Mouse (Mus musculus) testis, adult 2 months (tissue): ENCODE measurements around the gene Dhrs3. TPM values are rescaled to one million over a fixed set of nuclear protein-coding genes. Genes with fewer than 3 reads are reported as not detected.

Experiments
- H3K27ac ChIP-seq: fragments of 200-500 bp; 2 replicates; pipeline ENCODE4 v1.5.1; 2012; ENCODE audit warnings: low read depth, low read length; ENCODE audit not compliant: control insufficient read depth, insufficient read depth
- H3K27me3 ChIP-seq: fragments of 200-500 bp; 2 replicates; pipeline ENCODE4 v1.6.1; 2012; ENCODE audit warnings: mild to moderate bottlenecking, low read length, moderate library complexity; ENCODE audit not compliant: control insufficient read depth, insufficient read depth
- H3K36me3 ChIP-seq: fragments of 200-500 bp; 2 replicates; pipeline ENCODE4 v1.6.1; 2012; ENCODE audit warnings: mild to moderate bottlenecking, low read length; ENCODE audit not compliant: control insufficient read depth, insufficient read depth
- H3K4me1 ChIP-seq: fragments of 200-500 bp; 2 replicates; pipeline ENCODE4 v1.6.1; 2012; ENCODE audit warnings: low read length; ENCODE audit not compliant: control insufficient read depth, insufficient read depth
- H3K4me3 ChIP-seq: fragments of 200-500 bp; 2 replicates; pipeline ENCODE4 v1.5.1; 2012; ENCODE audit warnings: low read depth, mild to moderate bottlenecking, low read length, moderate library complexity, mixed read lengths; ENCODE audit not compliant: control insufficient read depth
- CTCF ChIP-seq: fragments of 200-500 bp; IDR thresholded peaks from 2 replicates; pipeline ENCODE4 v1.5.1; 2012; ENCODE audit warnings: low read depth, mild to moderate bottlenecking, inconsistent platforms, low read length, moderate library complexity; ENCODE audit not compliant: control insufficient read depth, insufficient read depth, insufficient replicate concordance
- POLR2A ChIP-seq: fragments of 200-500 bp; IDR thresholded peaks from 2 replicates; pipeline ENCODE4 v1.6.1; 2012; ENCODE audit warnings: low read depth, mild to moderate bottlenecking, inconsistent platforms, low read length, moderate library complexity; ENCODE audit not compliant: control insufficient read depth
- polyA plus RNA-seq: library from polyadenylated mRNA; depleted of rRNA; stranded (reverse); fragments of >200 nt; gene quantifications from 2 replicates; pipeline ENCODE4 v1.2.3, GENCODE M21; 2012

Dhrs3 gene
- polyA plus RNA-seq, 1 experiment = 8.9 TPM

DNA sequence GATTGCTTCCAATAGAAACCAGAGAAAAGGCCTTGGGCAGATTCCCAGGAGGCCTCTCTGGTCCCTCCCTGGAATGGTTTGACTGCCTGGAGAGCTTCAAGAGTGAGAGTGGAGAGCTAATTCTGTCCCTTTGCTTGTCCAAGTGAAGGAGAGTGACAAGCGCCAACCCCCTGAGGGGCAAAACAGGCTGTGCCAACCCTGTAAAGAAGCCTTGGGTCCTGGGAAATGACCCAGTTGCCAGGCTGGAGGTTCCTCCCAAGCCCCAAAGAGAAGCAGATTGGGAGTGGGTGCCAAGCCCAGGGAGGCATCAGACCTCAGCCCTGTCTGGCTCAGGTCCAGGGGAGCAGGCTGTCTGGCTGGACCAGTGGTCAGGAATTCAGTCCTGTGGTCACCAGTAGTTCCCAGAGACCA, 37.2 kb downstream of the Dhrs3 start:
- no peak for TF ChIP-seq POLR2A
- Histone ChIP-seq H3K4me1 (peaks cover 3% of the 10 kb centered on the region; the same call in 1 of the 2 replicates), H3K36me3 (no peaks in the 10 kb centered on the region), H3K27ac (peak overlapping the region; percentile 44), H3K4me3 (no peak overlapping the region), H3K27me3 (no peaks in the 10 kb centered on the region)

DNA sequence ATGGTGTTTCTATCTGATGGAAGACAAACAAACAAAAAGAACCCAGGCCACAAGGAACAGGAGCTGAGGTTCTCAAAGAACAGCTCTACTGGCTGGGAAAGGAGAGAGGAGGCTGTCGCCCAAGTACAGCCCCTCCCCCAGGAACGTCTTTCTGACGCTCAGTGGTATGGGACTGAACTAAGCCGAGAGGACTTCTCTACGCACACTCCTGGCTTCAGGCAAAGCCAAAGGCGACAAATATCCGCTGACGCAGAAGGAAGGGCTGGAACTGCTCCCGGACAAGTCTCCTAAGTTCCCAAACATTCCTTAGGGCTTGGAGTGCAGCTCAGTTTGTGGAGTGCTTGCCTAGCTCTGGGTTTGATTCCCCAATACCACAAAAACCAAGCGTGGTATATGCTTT, 37.7 kb downstream of the Dhrs3 start:
- TF ChIP-seq POLR2A = no peak
- TF ChIP-seq CTCF = no peak
- Histone ChIP-seq H3K4me1 (peaks cover 3% of the 10 kb centered on the region; the same call in 1 of the 2 replicates), H3K36me3 (no peaks in the 10 kb centered on the region), H3K4me3 (no peak overlapping the region), H3K27ac (peak overlapping the region; percentile 44), H3K27me3 (no peaks in the 10 kb centered on the region)

DNA sequence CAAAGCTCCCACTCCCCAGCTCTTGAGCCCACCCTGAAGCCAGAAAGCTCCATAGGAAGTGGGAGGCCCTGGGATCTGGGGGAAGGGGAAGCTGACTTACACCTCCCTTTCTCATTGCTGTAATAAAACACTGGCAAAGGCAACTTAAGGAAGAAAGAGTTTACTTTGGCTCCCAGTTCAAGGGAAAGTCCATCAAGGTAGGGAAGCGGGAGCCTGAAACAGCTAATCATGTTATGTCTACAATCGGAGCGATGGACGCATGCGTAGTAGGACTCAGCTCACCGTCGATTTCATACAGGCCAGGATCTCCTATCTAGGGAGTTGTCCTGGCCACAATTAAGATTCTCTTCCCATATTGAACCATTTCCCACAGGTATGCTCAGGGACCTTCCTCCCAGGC, 38.5 kb downstream of the Dhrs3 start:
- Histone ChIP-seq H3K4me1 (peaks cover 3% of the 10 kb centered on the region; the same call in 1 of the 2 replicates), H3K27me3 (no peaks in the 10 kb centered on the region), H3K27ac (no peak overlapping the region), H3K36me3 (no peaks in the 10 kb centered on the region), H3K4me3 (no peak overlapping the region)
- no peak for TF ChIP-seq POLR2A
- no peak for TF ChIP-seq CTCF

DNA sequence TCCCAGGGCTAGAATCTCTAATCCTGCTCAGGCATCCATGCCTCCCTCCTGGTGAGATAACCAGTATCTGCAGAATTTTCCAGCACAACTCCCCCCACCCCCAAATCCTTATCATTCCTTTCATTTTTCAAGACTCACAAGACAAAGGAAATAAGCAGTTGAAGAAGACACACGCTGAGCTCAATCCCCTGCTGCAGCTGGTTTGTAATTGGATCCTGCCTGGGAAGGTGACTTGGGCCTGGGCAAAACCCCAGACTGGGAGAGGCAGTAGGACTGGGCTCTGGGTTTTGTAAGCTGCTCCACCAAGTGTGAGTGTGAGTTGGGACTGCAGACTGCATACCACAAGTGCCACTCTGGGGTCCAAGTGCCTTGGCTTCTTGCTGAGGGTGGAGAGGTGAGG, 41.9 kb downstream of the Dhrs3 start:
- Histone ChIP-seq H3K4me3 (no peak overlapping the region), H3K27ac (no peak overlapping the region), H3K4me1 (peaks cover 3% of the 10 kb centered on the region; the same call in 1 of the 2 replicates), H3K36me3 (no peaks in the 10 kb centered on the region), H3K27me3 (no peaks in the 10 kb centered on the region)
- no peak for TF ChIP-seq CTCF
- no peak for TF ChIP-seq POLR2A

DNA sequence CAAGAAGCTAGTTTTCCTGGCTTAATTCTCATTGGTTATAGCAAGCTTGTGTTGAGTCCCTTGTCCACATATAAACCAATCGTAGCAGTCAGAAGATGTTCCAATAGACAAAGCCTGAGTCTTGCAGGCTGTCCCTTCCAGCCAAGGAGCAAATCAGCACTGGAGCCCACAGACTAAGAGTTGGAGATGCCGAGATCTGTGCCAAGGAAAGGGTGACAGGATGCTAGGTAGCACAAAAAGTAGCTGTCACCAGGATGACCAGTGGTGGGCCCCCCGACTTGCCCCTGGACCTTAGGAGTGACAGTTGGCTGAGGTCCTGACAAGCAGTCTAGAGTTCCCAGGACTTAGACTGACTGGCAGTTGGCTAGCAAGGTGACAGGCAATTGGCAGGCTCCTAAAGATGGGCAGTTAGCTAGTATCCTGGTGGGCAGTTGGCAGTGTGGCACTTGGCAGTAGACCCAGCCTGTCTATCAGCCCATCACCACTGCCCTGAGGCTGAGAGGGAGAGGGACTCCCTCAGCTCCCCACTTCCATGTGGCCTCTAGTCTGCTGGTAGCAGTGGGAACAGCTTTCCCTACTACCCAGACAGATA, 44.0 kb downstream of the Dhrs3 start:
- Histone ChIP-seq H3K4me1 (no peaks in the 10 kb centered on the region), H3K27ac (no peak overlapping the region), H3K27me3 (no peaks in the 10 kb centered on the region), H3K4me3 (no peak overlapping the region), H3K36me3 (no peaks in the 10 kb centered on the region)
- TF ChIP-seq CTCF (no peak), POLR2A (no peak)

DNA sequence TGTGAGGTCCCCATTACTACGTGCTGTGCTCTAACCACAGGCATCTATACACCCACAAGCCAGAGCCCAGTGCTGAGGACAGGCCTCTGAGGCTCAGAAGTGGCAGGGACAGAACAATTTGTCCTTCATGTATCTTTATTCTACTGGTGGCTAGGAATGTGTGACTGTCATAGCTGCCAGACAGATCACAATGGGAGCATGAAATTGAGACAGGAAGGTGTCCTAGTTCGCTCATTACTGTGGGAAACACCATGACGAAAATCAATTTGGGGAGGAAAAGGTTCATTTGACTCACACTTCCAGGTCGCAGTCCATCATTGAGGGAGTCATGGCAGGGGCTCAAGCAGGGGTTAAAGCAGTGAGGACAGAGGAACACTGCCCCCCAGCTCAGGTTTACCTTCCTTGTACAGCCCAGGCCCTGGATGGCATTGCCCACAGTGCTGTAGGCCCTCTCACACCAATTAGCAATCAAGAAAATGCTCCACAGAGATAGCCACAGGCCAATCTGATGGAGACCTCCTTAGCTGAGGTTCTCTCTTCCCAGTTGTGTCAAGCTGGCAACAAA, 47.3 kb downstream of the Dhrs3 start:
- H3K36me3 ChIP-seq = no peaks in the 10 kb centered on the region
- TF ChIP-seq POLR2A (no peak), CTCF (no peak)
- H3K4me3 ChIP-seq = no peak overlapping the region
- no peaks in the 10 kb centered on the region for H3K27me3 ChIP-seq
- H3K4me1 ChIP-seq = no peaks in the 10 kb centered on the region
- no peak overlapping the region for H3K27ac ChIP-seq

DNA sequence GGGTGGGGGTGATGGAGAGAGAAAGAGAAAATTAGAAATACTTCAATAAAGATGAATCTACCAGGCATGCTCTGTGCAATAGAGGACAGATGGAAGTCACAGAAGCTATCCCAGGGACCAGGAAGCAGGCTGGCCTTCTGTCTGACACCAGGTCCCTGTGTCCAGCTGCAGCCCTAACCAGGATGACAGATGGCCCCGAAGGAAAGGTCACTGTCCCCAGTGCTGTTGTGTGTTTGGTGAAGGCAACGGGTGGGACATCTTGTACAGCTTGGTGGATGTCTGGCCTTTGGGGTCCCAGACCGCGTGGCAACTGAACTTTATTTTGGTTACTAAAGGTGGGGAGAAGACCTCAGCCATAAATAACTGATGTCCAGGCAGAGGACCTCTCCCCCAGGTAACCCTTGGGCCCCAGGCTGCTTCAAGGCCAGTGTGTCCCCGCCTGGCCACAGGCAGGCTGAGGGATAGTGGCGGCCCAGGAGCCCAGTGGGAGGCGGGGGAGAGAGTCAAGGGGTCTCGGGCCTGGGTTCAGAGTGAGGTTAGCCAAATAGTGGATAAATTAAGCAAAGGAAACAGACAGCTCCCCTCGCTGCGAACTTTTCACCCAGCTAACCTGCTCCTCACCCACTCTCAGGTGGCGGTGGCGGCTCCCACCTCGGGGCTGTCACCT, 48.3 kb downstream of the Dhrs3 start:
- no peaks in the 10 kb centered on the region for H3K36me3 ChIP-seq
- H3K4me1 ChIP-seq = no peaks in the 10 kb centered on the region
- TF ChIP-seq CTCF = no peak
- TF ChIP-seq POLR2A = no peak
- H3K27ac ChIP-seq = no peak overlapping the region
- H3K27me3 ChIP-seq = no peaks in the 10 kb centered on the region
- H3K4me3 ChIP-seq = no peak overlapping the region

DNA sequence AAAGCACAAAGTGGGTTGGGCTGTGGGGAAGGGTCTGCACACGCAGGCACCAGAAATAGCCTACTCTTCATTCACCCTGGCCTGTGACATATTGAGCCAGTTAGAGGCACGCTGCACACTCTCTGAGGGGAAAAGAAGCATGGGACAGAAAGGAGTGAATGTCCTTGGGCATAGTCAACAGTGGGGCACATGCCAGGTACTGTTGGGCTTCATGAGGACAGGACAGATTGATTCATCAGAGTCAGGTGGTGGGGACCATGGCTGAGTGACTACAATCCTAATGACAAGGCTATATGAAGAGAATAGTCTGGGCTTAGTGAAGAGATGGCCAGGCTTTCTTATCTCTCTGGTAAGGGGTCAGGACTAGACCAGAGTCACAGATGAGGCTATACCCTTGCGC, 49.8 kb downstream of the Dhrs3 start:
- H3K4me1 ChIP-seq = no peaks in the 10 kb centered on the region
- no peak for TF ChIP-seq POLR2A
- TF ChIP-seq CTCF = no peak
- no peaks in the 10 kb centered on the region for H3K36me3 ChIP-seq
- H3K27ac ChIP-seq = no peak overlapping the region
- no peaks in the 10 kb centered on the region for H3K27me3 ChIP-seq
- H3K4me3 ChIP-seq = no peak overlapping the region
